Mouse (Mus musculus) embryonic facial prominence, embryonic 11.5 days (tissue): ENCODE measurements around the gene Slc33a1. TPM values are rescaled to one million over a fixed set of nuclear protein-coding genes. Genes with fewer than 3 reads are reported as not detected.

Experiments used
- ATAC-seq: fragments of 200-750 bp; cut with Nextera tagmentation; replicated peaks from 2 replicates; pipeline ENCODE4 v1.8.0; 2017; ENCODE audit warnings: low read depth; ENCODE audit not compliant: insufficient number of reproducible peaks, low FRiP score, low TSS enrichment
- DNase-seq: peaks from one replicate; pipeline ENCODE4 v3.0.0-alpha.2; 2015; ENCODE audit warnings: low spot score
- H3K27ac ChIP-seq: fragments of 300-500 bp; sonication (generic); replicated peaks from 2 replicates; pipeline ENCODE4 v1.5.1; 2014; ENCODE audit warnings: mild to moderate bottlenecking, low read depth, low read length, control low read depth
- H3K27me3 ChIP-seq: fragments of 300-500 bp; sonication (generic); 2 replicates; pipeline ENCODE4 v1.6.1; 2014; ENCODE audit warnings: mild to moderate bottlenecking, low read length, moderate library complexity, mixed read lengths; ENCODE audit not compliant: control insufficient read depth, insufficient read depth
- H3K36me3 ChIP-seq: fragments of 300-500 bp; sonication (generic); replicated peaks from 2 replicates; pipeline ENCODE4 v1.6.1; 2014; ENCODE audit warnings: low read depth, mild to moderate bottlenecking, low read length, moderate library complexity, mixed read lengths; ENCODE audit not compliant: control insufficient read depth, insufficient read depth
- H3K4me1 ChIP-seq: fragments of 300-500 bp; sonication (generic); 2 replicates; pipeline ENCODE4 v1.6.1; 2014; ENCODE audit warnings: low read length, mixed read lengths; ENCODE audit not compliant: control insufficient read depth, insufficient read depth
- H3K4me2 ChIP-seq: fragments of 300-500 bp; sonication (generic); 2 replicates; pipeline ENCODE4 v1.6.1; 2014; ENCODE audit warnings: low read depth, mild to moderate bottlenecking, control low read depth, low read length, moderate library complexity
- H3K4me3 ChIP-seq: fragments of 300-500 bp; sonication (generic); 2 replicates; pipeline ENCODE4 v1.5.1; 2014; ENCODE audit warnings: low read depth, low read length, control low read depth
- H3K9ac ChIP-seq: fragments of 300-500 bp; sonication (generic); replicated peaks from 2 replicates; pipeline ENCODE4 v1.6.1; 2014; ENCODE audit warnings: mild to moderate bottlenecking, control low read depth, low read length
- H3K9me3 ChIP-seq: fragments of 300-500 bp; sonication (generic); replicated peaks from 2 replicates; pipeline ENCODE4 v1.6.1; 2016; ENCODE audit warnings: mild to moderate bottlenecking, low read length, inconsistent platforms, mixed read lengths; ENCODE audit not compliant: control insufficient read depth
- WGBS: fragments of 180-500 bp; shearing (Covaris S2); extraction: QIAGEN DNeasy Blood & Tissue Kit; methylation state at CpG from one replicate; pipeline ENCODE4 v1.1.7; 2014; 5-methylcytosine and 5-hydroxymethylcytosine counted together
- polyA plus RNA-seq: library from polyadenylated mRNA; unstranded; fragments of >200 nt; fragmentation: Nextera tagmentation; extraction: Ambion mirVana; gene quantifications from 2 replicates; pipeline ENCODE4 v1.2.1, GENCODE M21; 2014

The Slc33a1 gene
- polyA plus RNA-seq, 1 experiment from 2014 or later, result 14.8 TPM

- Histone ChIP-seq H3K4me2 (peak overlapping the region; percentile 64), H3K27me3 (no peaks in the 10 kb centered on the region), H3K4me3 (0 out of 2 replicates have a peak overlapping the region, but pooled peaks have one; percentile 27), H3K9me3 (no peaks in the 10 kb centered on the region), H3K9ac (peak overlapping the region; percentile 50), H3K4me1 (no peaks in the 10 kb centered on the region; the same call in 1 of the 2 replicates), H3K27ac (no peak overlapping the region), H3K36me3 (no peaks in the 10 kb centered on the region)
- DNase-seq, result no peak
- ATAC-seq, result no peak
- WGBS, result under 1% methylated on average over 18 of the region's 18 CpGs
These were observed 59.3 kb downstream of the Slc33a1 start for GRCm38 (mm10) chr3:63905241-63905640.

GRCm38 (mm10) chr3:63904157-63904556 lies 60.4 kb downstream of the Slc33a1 start:
- Histone ChIP-seq H3K4me3 (no peak overlapping the region), H3K27me3 (no peaks in the 10 kb centered on the region), H3K27ac (no peak overlapping the region), H3K4me2 (no peak overlapping the region), H3K4me1 (no peaks in the 10 kb centered on the region; the same call in 1 of the 2 replicates), H3K9me3 (no peaks in the 10 kb centered on the region), H3K36me3 (no peaks in the 10 kb centered on the region), H3K9ac (no peak overlapping the region)
- WGBS, result 73% methylated on average over 2 of the region's 2 CpGs
- no peak for ATAC-seq
- DNase-seq, result no peak

- WGBS, result under 1% methylated on average over 12 of the region's 12 CpGs
- H3K9ac ChIP-seq, result no peak overlapping the region; the same call in 1 of the 2 replicates
- no peaks in the 10 kb centered on the region for H3K36me3 ChIP-seq
- H3K4me2 ChIP-seq, result peak overlapping the region; percentile 95
- DNase-seq, result peak; percentile 48
- no peak overlapping the region for H3K27ac ChIP-seq
- no peaks in the 10 kb centered on the region for H3K9me3 ChIP-seq
- peak overlapping the region; percentile 21; the same call in 1 of the 2 replicates for H3K4me3 ChIP-seq
- peak; percentile 77 for ATAC-seq
- no peaks in the 10 kb centered on the region for H3K27me3 ChIP-seq
- no peaks in the 10 kb centered on the region; the same call in 1 of the 2 replicates for H3K4me1 ChIP-seq
These were observed 64.5 kb downstream of the Slc33a1 start for GRCm38 (mm10) chr3:63900021-63900571.

GRCm38 (mm10) chr3:63899309-63899695 lies 65.3 kb downstream of the Slc33a1 start, which contains the start of gene Plch1:
Gene Plch1, minus strand, starts transcription at chr3:63899472.
- 1% methylated on average over 12 of the region's 12 CpGs for WGBS
- peak within 1 kb of the TSS; percentile 70 for H3K4me3 ChIP-seq
- no peaks in the 10 kb centered on the region for H3K36me3 ChIP-seq
- peak within 1 kb of the TSS; percentile 69 for H3K9ac ChIP-seq
- ATAC-seq, result peak; percentile 64
- H3K9me3 ChIP-seq, result no peaks in the 10 kb centered on the region
- peak within 1 kb of the TSS; percentile 95 for H3K4me2 ChIP-seq
- H3K27ac ChIP-seq, result 0 out of 2 replicates have a peak within 1 kb of the TSS, but pooled peaks have one; percentile 47
- DNase-seq, result peak; percentile 87
- no peaks in the 10 kb centered on the region; the same call in 1 of the 2 replicates for H3K4me1 ChIP-seq
- no peaks in the 10 kb centered on the region for H3K27me3 ChIP-seq

GRCm38 (mm10) chr3:63898581-63899308 lies 65.8 kb downstream of the Slc33a1 start:
- peak; percentile 77 for ATAC-seq
- Histone ChIP-seq H3K27me3 (no peaks in the 10 kb centered on the region), H3K4me3 (peak overlapping the region; percentile 70), H3K36me3 (no peaks in the 10 kb centered on the region), H3K9me3 (no peaks in the 10 kb centered on the region), H3K4me1 (no peaks in the 10 kb centered on the region; the same call in 1 of the 2 replicates), H3K4me2 (peak overlapping the region; percentile 95), H3K27ac (0 out of 2 replicates have a peak overlapping the region, but pooled peaks have one; percentile 47), H3K9ac (peak overlapping the region; percentile 69)
- under 1% methylated on average over 41 of the region's 41 CpGs for WGBS
- DNase-seq, result peak; percentile 87

- H3K27me3 ChIP-seq, result no peaks in the 10 kb centered on the region
- DNase-seq (no peak), ATAC-seq (no peak)
- no peak overlapping the region for H3K4me3 ChIP-seq
- H3K27ac ChIP-seq, result no peak overlapping the region
- H3K36me3 ChIP-seq, result no peaks in the 10 kb centered on the region
- H3K9me3 ChIP-seq, result no peaks in the 10 kb centered on the region
- H3K4me2 ChIP-seq, result no peak overlapping the region
- H3K4me1 ChIP-seq, result no peaks in the 10 kb centered on the region; the same call in 1 of the 2 replicates
- no peak overlapping the region for H3K9ac ChIP-seq
- 43% methylated on average over 1 of the region's 1 CpGs for WGBS
These were observed 67.4 kb downstream of the Slc33a1 start for GRCm38 (mm10) chr3:63897177-63897576.

GRCm38 (mm10) chr3:63896303-63896702 lies 68.3 kb downstream of the Slc33a1 start:
- H3K9ac ChIP-seq, result no peak overlapping the region
- no peaks in the 10 kb centered on the region for H3K9me3 ChIP-seq
- no peak overlapping the region for H3K4me2 ChIP-seq
- DNase-seq (no peak), ATAC-seq (no peak)
- H3K36me3 ChIP-seq, result no peaks in the 10 kb centered on the region
- no peak overlapping the region for H3K27ac ChIP-seq
- WGBS, result 81% methylated on average over 4 of the region's 4 CpGs
- no peak overlapping the region for H3K4me3 ChIP-seq
- no peaks in the 10 kb centered on the region; the same call in 1 of the 2 replicates for H3K4me1 ChIP-seq
- no peaks in the 10 kb centered on the region for H3K27me3 ChIP-seq

GRCm38 (mm10) chr3:63895786-63896185 lies 68.8 kb downstream of the Slc33a1 start:
- Histone ChIP-seq H3K9ac (no peak overlapping the region), H3K27ac (no peak overlapping the region), H3K4me1 (no peaks in the 10 kb centered on the region; the same call in 1 of the 2 replicates), H3K4me2 (no peak overlapping the region), H3K9me3 (no peaks in the 10 kb centered on the region), H3K4me3 (no peak overlapping the region), H3K27me3 (no peaks in the 10 kb centered on the region), H3K36me3 (no peaks in the 10 kb centered on the region)
- ATAC-seq, result no peak
- WGBS, result 44% methylated on average over 2 of the region's 2 CpGs
- DNase-seq, result no peak
